Comparison of ENCODE assay signal across 19 mouse cellular contexts in the genomic region with DNA sequence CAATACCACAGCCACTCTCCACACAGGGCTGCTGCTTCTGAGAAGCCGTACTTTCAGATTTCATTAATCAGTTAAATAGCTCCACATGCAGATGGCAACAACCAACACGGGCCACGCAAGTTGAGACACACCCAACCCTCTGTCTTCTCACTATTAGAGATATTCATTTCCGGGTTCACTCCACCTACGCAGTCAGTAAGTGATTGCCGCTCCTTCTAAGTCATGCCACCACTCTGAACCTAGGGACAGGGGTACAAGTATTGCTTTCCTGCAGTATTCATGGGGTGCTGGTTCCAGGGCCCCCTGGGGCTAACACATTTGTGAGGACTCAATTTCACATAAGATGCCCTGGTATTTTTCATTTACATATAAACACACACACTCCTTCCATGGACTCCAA.
DNase-seq lines count a peak whose midpoint lies in the region; ATAC-seq lines count a peak whose summit lies in the region.
"Had no signal": no experiment of that assay in that cellular context is flagged by ENCODE, and none has a peak within 500 bp of the region (broad histone marks: within the 10 kb centered on the region; RNA-seq: fewer than 3 reads in every experiment).

No protein-coding gene starts in this region.

- H3K36me3 ChIP-seq in intestine, embryonic 15.5 days: no peaks in the 10 kb centered on the region
- H3K36me3 ChIP-seq: embryonic facial prominence, embryonic 12.5 days; forebrain, embryonic 15.5 days; heart, embryonic 12.5 days; hindbrain, embryonic 15.5 days had no signal

- H3K4me2 ChIP-seq in intestine, embryonic 15.5 days (replicated peaks): no peak overlapping the region
- H3K4me2 ChIP-seq: embryonic facial prominence, embryonic 12.5 days; forebrain, embryonic 15.5 days; heart, embryonic 12.5 days; hindbrain, embryonic 15.5 days had no signal

- 82% methylated on average over 6 of the region's 6 CpGs for WGBS in intestine, embryonic 15.5 days

- no peak overlapping the region for H3K27ac ChIP-seq in intestine, embryonic 15.5 days
- H3K27ac ChIP-seq: embryonic facial prominence, embryonic 12.5 days; forebrain, embryonic 15.5 days; heart, adult 2 months; hindbrain, embryonic 15.5 days had no signal

- H3K27me3 ChIP-seq in intestine, embryonic 15.5 days (replicated peaks): no peaks in the 10 kb centered on the region
- H3K27me3 ChIP-seq: forebrain, embryonic 15.5 days; heart, embryonic 12.5 days; hindbrain, embryonic 15.5 days had no signal

- no peaks in the 10 kb centered on the region for H3K9me3 ChIP-seq in intestine, embryonic 15.5 days
- H3K9me3 ChIP-seq: embryonic facial prominence, embryonic 12.5 days; forebrain, embryonic 15.5 days; heart, embryonic 12.5 days; hindbrain, embryonic 15.5 days had no signal

- DNase-seq in CD4-positive helper T cell, adult 2 months (ENCODE audit: low read depth, low spot score): peak; percentile 18
- DNase-seq in embryo, embryonic 10.5 days (ENCODE audit: low spot score): no peak
- DNase-seq in cerebellum, postnatal 36 days: no peak
- DNase-seq in left cerebral cortex, adult 18-20 months (ENCODE audit: low spot score in 2 of 2): no peak
- no peak for DNase-seq in adrenal gland, postnatal 36 days
- DNase-seq: adrenal gland, postnatal 14 days; cerebellum, adult 8-10 months; cerebellum, postnatal 14 days; gastrocnemius, postnatal 36 days; heart, adult 2 months; heart, postnatal 36 days; kidney, adult 8-10 months had no signal

- H3K9ac ChIP-seq in intestine, embryonic 15.5 days: no peak overlapping the region
- H3K9ac ChIP-seq: embryonic facial prominence, embryonic 12.5 days; forebrain, embryonic 15.5 days; heart, embryonic 12.5 days; hindbrain, embryonic 15.5 days had no signal

- no peak overlapping the region for H3K4me3 ChIP-seq in intestine, embryonic 15.5 days (replicated peaks)
- H3K4me3 ChIP-seq: embryonic facial prominence, embryonic 12.5 days; forebrain, embryonic 15.5 days; heart, adult 2 months; heart, embryonic 12.5 days; hindbrain, embryonic 15.5 days had no signal

- ATAC-seq in CD4-positive, CD25-positive, alpha-beta regulatory T cell, adult 4 months: peak; percentile 71
- ATAC-seq in intestine, embryonic 15.5 days: peak; percentile 67
- ATAC-seq in megakaryocyte-erythroid progenitor cell, adult 5-6 weeks (replicated peaks; ENCODE audit: low FRiP score, low TSS enrichment, poor library complexity, severe bottlenecking): 0 out of 2 replicates have a peak, but pooled peaks have one; percentile 29
- ATAC-seq: forebrain, embryonic 15.5 days had no signal

- 0 out of 2 replicates have a peak, but pooled peaks cover 2% of the 10 kb centered on the region for H3K4me1 ChIP-seq in intestine, embryonic 15.5 days (replicated peaks)
- H3K4me1 ChIP-seq: forebrain, embryonic 15.5 days had no signal
